Mouse (Mus musculus): ENCODE measurements at regions not wholly inside any gene's neighbourhood (a gene's known extent, or its start where the extent isn't known, plus 50 kb on each side); places are given as distances from the start of the nearest gene placed in this dataset.

GRCm38 (mm10) chr11:31470681-31471414 is 101.0 kb upstream of the Stc2 start:
- TF ChIP-seq CTCF (IDR thresholded peaks at IDR 0.05; ENCODE audit: low read depth) (no peak), EP300 (IDR thresholded peaks at IDR 0.05; ENCODE audit: low read depth) (no peak)

Data from liver, postnatal 0 days (tissue).